Mouse (Mus musculus) embryonic stem cell, embryonic (primary cell): Measurements from ENCODE around the gene Ppt2.

Experiments used
- CTCF ChIA-PET, 4 experiments: fragments of 300-600 bp in 2 of 4; fragments of 350-600 bp in 2 of 4; sonication (Branson Sonifier 250); formaldehyde crosslinking; loops; one replicate each; lab custom pipeline; 2022; ENCODE audit warnings: inconsistent platforms in 2 of 4; lab: Charles Lee
- POLR2A ChIA-PET, 4 experiments: fragments of 300-600 bp in 2 of 4; fragments of 350-600 bp in 2 of 4; sonication (Branson Sonifier 250); formaldehyde crosslinking; loops; one replicate each; lab custom pipeline; 2022; ENCODE audit warnings: antibody characterized with exemption in 4 of 4, inconsistent platforms in 1 of 4; lab: Charles Lee

Gene Ppt2

DNA sequence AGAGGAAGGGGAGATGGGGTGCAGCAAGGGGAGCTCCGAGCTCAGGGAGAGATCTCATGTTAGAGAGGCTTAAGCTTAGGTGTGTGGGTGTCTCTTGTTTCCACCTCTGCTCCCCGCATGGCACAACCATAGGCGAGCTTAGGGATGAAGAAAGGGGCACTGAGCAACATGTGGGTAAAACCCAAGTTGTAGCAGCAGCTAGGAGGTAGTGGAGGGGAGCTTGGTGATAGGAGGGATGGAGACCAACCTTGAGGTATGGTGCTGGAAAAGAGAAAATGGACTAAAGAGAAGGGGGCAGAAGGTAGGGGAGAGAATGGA, 31.5 kb upstream of the Ppt2 start:
- CTCF ChIA-PET, result interaction anchor here in 1 of 4 experiments (1.5 to 2.2 kb wide), 2 partner anchors 9 to 13 kb away, joined by 5 to 10 read pairs; partner anchors contain the start of gene Atf6b
- POLR2A ChIA-PET, result interaction anchor here in 2 of 4 experiments (0.8 to 2.7 kb wide), 4 partner anchors 8 to 27 kb away, joined by 3 to 17 read pairs (median 4); partner anchors contain the start of genes Atf6b (in 1 of the 2) and Tnxb (in 1 of the 2)

DNA sequence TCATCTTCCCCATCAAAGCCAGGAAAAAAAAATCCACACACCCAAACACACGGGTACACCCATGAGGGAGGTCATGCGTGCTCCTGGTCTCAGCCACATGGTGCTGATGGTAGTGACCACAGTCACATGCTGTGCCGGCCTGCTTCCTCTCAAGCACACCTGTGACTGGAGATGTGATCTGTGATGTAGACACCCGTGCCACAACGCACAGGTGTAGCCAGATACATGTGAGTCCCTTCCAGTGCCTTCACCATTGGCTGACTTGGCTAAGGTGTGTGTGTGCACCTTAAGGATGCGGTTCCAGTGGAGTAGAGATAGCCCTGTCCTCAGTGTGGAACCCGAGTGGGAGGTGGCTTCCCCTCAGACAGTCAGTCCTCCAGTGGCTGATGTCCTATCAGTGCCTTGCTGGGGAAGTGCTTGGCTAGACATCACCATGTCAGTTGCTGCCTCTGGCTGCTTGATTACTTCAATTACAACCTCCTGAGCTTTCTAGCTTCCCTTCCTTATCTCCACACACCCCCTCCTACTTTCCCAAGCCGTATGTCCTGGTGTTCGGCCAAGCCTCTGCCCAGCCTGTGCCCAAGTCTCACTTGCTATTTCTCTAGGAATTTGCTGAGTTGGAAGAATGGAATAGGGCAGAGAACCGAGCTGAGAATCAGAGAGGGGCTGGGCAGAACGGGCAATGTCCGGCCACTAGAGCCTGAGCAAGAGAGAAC, 31.0 kb upstream of the Ppt2 start:
- CTCF ChIA-PET, result interaction anchor here in 1 of 4 experiments (1.5 to 2.2 kb wide), 2 partner anchors 8 to 12 kb away, joined by 5 to 10 read pairs; partner anchors contain the start of gene Atf6b
- POLR2A ChIA-PET, result interaction anchor here in 2 of 4 experiments (0.8 to 2.7 kb wide), 3 partner anchors 8 to 12 kb away, joined by 3 to 17 read pairs (median 3); partner anchors contain the start of genes Atf6b (in 1 of the 2) and Tnxb (in 1 of the 2)

DNA sequence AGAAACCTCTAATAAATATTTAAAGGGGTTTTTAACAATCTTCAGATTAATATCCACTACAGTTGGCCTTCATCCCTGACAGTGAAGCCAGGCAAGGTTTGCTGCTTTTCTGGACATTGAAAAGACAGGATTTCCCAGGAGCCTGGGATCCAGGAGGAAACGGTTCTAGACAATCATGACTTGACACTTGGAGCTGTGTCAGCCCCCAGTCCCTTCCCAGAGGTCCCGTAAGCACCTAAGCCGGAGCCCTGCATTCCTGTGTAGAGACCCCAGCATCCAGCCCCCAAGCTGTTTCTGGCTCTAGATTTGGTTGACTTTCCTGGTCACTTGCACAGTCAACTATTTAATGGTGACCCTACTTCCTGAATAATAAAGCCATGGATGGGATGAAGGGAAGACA, 30.3 kb upstream of the Ppt2 start:
- ChIA-PET CTCF (no interaction called here), POLR2A (no interaction called here)

DNA sequence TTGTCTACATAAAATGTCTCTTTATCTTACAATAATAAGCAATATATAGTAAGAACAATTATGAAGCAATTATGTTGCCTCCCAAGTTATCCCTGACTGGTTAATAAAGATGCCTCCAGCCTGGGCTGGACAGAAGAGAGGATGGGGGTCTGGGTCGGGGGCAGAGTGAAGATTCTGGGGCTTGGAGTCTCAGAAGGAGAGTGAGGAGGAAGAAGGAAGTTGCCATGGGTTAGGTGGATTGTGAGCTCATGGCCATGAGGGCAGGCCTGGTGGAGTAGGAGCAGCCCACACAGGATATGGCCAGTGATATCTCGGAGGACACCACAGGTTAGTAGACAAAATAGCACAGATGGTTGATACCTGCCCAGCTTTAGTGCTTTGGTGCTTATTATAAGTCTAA, 29.8 kb upstream of the Ppt2 start:
- CTCF ChIA-PET, result no interaction called here
- POLR2A ChIA-PET, result no interaction called here

DNA sequence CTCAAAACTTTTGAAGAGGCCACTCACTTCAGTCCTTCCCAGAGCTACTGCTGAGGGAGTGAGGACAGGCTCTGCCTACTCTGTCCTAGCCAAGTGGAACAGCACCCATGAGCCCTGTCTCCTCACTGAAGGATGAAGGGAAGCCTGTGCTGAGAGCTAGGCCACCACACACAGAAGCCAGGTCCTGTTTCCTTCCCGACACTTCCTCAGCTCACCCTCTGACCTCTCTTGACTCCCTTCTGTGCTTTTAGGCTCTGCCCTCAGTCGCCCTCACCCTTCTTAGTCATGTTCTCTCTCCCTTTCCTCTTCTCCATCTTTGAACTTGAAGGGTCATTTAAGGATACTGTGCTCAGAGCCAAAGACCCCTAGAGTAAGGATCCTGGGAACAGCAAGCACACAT, 29.0 kb upstream of the Ppt2 start:
- POLR2A ChIA-PET, result interaction anchor here in 2 of 4 experiments (0.7 to 1.1 kb wide), 3 partner anchors 10 to 322 kb away, joined by 3 to 4 read pairs (median 4); partner anchors contain the start of gene Atf6b (in 1 of the 2)
- CTCF ChIA-PET, result interaction anchor here in 1 of 4 experiments (0.5 to 0.6 kb wide), 2 partner anchors 230 to 600 kb away, joined by 3 read pairs; no protein-coding TSS in a partner anchor

DNA sequence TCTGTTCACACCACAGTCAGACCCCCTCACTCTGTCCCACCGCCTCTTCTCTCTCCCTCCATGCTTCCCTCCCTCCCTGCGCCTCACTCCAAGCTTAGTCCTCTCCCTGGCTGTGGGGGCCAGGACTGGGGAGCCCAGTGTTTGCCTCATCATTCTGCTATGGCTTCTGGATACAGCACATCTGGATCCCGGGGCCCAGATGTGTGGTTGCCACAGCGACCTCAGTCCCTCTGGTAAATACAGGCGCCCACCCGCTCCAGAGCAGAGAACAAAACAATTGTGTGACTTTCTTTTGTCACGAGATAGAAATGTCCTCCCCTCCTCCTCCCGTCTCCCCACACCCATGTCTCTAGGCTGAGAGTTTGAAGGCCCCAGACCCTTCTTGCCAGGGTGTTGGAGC, 28.4 kb upstream of the Ppt2 start:
- POLR2A ChIA-PET, result interaction anchor here in 3 of 4 experiments (0.5 to 1.7 kb wide), 3 partner anchors 10 to 11 kb away, joined by 3 to 11 read pairs (median 4); partner anchors contain the start of gene Atf6b (in 2 of the 3)
- CTCF ChIA-PET, result interaction anchor here in 1 of 4 experiments (0.5 to 0.6 kb wide), 2 partner anchors 229 to 599 kb away, joined by 3 read pairs; no protein-coding TSS in a partner anchor

DNA sequence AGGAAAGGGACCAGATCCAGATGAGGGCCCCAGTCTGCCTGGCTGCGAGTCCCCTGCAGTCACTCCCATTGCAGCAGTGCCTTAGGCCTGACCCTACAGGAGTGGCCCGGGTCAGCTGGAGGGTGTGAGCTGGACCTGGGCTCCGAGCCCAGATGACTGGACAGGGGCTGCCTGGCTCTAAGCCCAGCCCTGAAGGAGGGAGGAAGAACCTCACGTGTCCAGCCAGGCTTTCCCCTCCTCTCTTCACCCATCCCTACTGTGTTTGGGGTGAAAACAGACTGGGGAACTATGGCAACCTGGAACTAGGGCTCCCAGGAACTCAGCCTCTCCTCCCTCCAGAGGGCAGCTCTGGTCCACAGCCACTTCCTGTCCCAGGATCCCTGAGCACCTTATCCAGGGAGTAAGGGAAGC, 27.3 kb upstream of the Ppt2 start:
- ChIA-PET POLR2A (interaction anchor here in 3 of 4 experiments (0.6 to 1.7 kb wide), 5 partner anchors 8 to 25 kb away, joined by 3 to 11 read pairs (median 4); partner anchors contain the start of gene Atf6b (in 3 of the 3)), CTCF (interaction anchor here in 1 of 4 experiments (1.0 kb wide), 1 partner anchor 11 kb away, joined by 3 read pairs; the partner anchor contains the start of gene Fkbpl)

DNA sequence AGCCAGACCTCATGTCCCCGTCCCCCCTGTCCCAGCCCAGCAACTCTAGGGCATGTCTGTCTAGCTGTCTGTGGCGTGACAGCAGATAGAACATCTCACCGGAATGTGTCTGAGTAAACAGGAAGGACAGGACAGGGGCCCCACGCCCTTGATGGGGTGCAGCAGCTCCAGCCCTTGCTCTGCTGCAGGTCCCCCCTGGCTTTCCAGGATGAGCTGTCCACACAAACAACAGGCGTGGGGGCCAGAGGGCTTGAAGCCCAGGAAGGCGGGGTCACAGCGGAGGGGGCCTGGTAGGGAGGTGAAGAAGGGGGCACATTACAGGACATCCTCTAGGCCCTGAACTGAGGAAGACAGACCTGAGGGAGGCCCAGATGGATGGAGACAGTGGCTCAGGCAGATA, 26.9 kb upstream of the Ppt2 start:
- ChIA-PET CTCF (interaction anchor here in 1 of 4 experiments (1.0 kb wide), 1 partner anchor 10 kb away, joined by 3 read pairs; the partner anchor contains the start of gene Fkbpl), POLR2A (interaction anchor here in 3 of 4 experiments (0.9 to 1.7 kb wide), 4 partner anchors 8 to 10 kb away, joined by 3 to 11 read pairs (median 4); partner anchors contain the start of gene Atf6b (in 3 of the 3))

DNA sequence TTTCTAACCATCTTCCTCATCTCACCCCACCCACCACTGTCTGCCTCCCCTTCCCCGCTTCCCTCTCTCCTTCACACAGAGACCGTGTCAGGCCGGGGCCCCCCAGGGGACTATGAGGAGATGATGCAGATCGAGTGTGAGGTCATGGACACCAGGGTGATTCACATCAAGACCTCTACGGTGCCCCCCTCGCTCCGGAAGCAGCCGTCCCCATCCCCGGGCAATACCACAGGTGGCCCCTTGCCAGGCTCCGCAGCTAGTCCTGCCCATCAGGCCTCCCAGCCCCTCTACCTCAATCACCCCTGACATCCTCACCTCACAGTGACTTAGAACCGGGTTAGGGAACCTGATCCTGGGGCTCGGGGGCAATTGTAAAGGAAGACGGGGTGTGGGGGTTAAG, 26.1 kb upstream of the Ppt2 start:
- POLR2A ChIA-PET, result interaction anchor here in 1 of 4 experiments (0.6 kb wide), 1 partner anchor 51 kb away, joined by 4 read pairs; the partner anchor contains the start of genes Agpat1 and Rnf5
- CTCF ChIA-PET, result interaction anchor here in 2 of 4 experiments (1.4 to 2.1 kb wide), 3 partner anchors 10 to 258 kb away, joined by 3 to 8 read pairs (median 3); partner anchors contain the start of gene Fkbpl (in 1 of the 2)

DNA sequence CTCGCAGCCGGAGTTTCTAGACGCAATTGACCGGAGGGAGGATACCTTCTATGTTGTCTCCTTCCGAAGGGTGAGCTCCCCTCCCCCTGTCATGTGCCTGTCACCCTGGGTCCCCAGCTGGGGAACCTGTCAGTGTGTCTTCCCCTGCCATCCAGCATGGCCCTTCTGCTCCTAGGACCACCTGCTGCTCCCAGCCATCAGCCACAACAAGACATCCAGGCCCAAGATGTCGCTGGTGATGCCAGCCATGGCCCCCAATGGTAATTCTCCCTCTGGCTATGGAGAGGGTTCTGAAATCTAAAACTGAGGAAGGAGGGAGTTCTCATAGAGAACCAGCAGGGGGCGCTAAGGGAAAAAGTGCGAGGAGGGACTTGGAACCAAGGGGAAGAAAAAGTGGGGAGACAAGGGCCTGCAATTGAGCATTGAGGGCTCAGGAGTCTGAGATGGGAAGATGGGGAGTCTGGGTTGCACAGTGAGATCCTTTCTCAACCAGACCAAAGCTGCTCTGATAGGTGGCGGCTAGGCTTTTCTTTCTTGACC, 25.5 kb upstream of the Ppt2 start:
- CTCF ChIA-PET, result interaction anchor here in 3 of 4 experiments (0.6 to 2.1 kb wide), 13 partner anchors 9 to 346 kb away, joined by 3 to 8 read pairs (median 3); partner anchors contain the start of gene Fkbpl (in 2 of the 3)

DNA sequence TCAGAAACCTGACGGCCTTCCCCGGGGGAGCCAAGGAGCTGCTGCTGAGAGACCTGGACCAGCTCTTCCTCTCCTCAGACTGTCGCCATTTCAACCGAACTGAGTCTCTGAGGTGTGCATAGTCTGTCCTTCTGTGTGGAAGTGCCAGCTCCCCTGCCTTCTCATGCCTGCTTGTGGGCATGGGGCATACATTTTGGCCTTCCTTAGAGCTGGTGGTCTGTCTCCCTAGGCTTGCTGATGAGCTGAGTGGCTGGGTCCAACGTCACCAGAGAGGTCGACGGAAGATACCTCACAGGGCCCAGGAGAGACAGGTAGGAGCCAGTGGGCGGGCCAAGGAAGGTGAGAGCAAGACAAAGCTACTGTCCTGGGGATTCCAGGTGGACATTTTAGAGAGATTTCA, 24.7 kb upstream of the Ppt2 start:
- CTCF ChIA-PET, result interaction anchor here (0.5 to 2.1 kb wide), 17 partner anchors 8 to 478 kb away, joined by 3 to 8 read pairs (median 3); partner anchors contain the start of gene Fkbpl (in 2 of the 4)
- POLR2A ChIA-PET, result interaction anchor here in 2 of 4 experiments (0.5 to 1.8 kb wide), 3 partner anchors 20 to 381 kb away, joined by 3 to 6 read pairs (median 3); partner anchors contain the start of gene Prrt1 (in 1 of the 2)

More for the DNA sequence above, 25.5 kb upstream of the Ppt2 start:
- POLR2A ChIA-PET, result interaction anchor here in 2 of 4 experiments (0.5 to 1.8 kb wide), 3 partner anchors 21 to 382 kb away, joined by 3 to 6 read pairs (median 4); partner anchors contain the start of genes Agpat1 (in 1 of the 2) and Rnf5 (in 1 of the 2)

DNA sequence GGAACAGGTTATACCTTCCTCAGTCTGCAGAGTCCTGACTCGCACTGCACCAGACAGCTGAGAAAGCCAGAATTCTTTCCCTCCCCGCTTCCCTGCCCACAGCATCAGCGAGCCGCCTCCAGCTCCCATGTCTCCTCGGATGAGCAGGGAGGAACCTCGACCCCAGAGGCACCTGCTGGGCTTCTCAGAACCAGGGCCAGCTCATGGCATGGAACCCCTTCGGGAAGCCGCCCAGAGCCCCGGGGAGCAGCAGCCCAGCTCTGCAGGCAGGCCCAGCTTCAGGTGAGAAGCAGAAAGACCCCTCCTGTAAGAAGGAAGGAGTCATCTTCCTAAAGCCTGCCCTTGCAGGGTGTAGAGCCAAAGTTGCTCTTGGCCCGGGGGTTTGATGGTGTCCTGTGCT, 24.2 kb upstream of the Ppt2 start:
- ChIA-PET CTCF (interaction anchor here in 3 of 4 experiments (0.5 to 2.1 kb wide), 8 partner anchors 8 to 347 kb away, joined by 3 to 8 read pairs (median 4); partner anchors contain the start of gene Fkbpl (in 1 of the 3)), POLR2A (interaction anchor here in 2 of 4 experiments (0.6 to 1.8 kb wide), 3 partner anchors 20 to 933 kb away, joined by 3 to 6 read pairs (median 3); partner anchors contain the start of gene Prrt1 (in 1 of the 2))

DNA sequence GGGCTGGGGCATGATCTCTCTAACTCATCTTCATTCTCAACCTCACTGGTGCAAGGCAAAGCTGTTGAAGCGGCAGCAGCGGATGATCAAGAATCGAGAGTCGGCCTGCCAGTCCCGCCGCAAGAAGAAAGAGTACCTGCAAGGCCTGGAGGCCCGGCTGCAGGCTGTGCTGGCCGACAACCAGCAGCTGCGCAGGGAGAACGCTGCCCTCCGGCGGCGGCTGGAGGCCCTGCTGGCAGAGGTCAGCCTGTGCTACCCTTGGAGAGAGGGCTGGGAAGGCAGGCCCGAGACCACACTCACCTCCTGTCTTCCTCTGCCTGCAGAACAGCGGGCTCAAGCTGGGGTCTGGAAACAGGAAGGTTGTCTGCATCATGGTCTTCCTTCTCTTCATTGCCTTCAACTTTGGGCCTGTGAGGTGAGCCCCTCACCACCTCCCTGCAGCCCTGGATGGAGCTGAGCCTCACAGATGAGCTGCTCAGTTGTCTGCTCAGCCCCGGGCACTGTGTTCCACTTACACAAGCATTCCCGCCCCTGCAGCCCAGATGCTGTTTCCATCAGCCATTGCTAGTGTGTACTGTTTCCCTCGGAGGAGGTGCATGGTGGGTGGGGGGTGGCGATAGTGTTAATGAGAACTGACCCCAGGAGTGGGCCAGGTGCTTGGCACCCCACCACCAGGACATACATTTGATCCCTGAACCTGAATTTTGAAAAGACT, 23.4 kb upstream of the Ppt2 start:
- POLR2A ChIA-PET, result interaction anchor here in 3 of 4 experiments (0.6 to 2.3 kb wide), 7 partner anchors 8 to 934 kb away, joined by 3 to 7 read pairs (median 3); partner anchors contain the start of gene Agpat1 (in 1 of the 3)
- CTCF ChIA-PET, result interaction anchor here (0.5 to 2.7 kb wide), 9 partner anchors 9 to 517 kb away, joined by 3 to 10 read pairs (median 4); no protein-coding TSS in a partner anchor

DNA sequence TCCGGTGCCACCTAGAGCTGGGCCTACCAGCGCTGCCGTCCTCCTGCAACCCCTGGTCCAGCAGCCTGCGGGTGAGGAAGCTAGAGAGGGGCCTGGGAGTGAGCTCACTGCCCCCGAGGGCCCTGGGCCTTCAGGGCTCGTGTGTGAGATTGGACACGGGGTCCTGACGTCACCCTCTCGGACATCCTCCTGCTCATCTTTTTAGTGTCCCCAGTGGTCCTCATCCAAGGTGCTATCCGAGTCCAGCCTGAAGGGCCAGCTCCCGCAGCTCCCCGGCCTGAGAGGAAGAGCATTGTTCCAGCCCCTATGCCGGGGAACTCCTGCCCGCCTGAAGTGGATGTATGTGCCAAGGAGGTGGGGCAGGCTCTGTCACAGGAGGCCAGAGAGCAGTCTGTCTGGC, 22.5 kb upstream of the Ppt2 start:
- POLR2A ChIA-PET, result interaction anchor here in 3 of 4 experiments (0.6 to 2.3 kb wide), 10 partner anchors 9 to 836 kb away, joined by 3 to 7 read pairs (median 4); partner anchors contain the start of gene Agpat1 (in 1 of the 3)
- CTCF ChIA-PET, result interaction anchor here in 3 of 4 experiments (0.7 to 2.7 kb wide), 5 partner anchors 10 to 79 kb away, joined by 3 to 10 read pairs (median 6); no protein-coding TSS in a partner anchor

DNA sequence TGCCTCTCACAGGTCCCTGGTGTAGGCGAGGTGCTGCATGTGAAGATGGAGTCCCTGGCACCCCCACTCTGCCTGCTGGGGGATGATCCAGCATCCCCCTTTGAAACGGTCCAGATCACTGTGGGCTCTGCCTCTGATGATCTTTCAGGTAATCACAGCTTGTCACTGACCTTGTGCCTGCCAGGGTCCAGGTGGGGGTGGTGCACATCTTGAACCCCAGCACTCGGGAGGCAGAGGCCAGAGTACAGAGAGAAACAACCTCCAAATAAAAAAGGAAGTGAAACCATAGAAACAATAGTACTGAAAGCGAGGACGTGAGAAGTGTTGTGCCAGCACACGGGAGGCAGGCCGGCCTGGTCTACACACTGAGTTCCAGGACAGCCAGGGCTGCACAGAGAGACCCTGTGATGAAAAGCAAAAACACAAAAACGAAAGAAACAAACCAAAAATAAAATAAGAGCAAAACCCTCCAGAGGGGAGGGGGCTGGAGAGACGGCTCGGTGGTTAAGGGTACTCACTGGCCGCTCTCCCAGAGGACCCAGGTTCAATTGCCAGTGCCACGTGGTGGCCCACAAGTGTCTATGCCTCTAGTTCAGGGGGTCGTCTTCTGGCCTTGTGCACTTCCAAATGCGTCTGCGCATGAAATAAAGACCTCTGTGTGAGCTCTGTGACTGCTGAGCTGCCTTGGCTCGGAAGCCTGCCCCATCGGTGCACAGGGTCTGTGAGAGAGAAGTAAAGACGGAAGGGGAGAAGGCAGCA, 21.0 kb upstream of the Ppt2 start:
- ChIA-PET POLR2A (interaction anchor here in 2 of 4 experiments (1.4 to 3.1 kb wide), 4 partner anchors 8 to 17 kb away, joined by 3 to 24 read pairs (median 4); no protein-coding TSS in a partner anchor), CTCF (interaction anchor here in 1 of 4 experiments (2.7 kb wide), 1 partner anchor 11 kb away, joined by 10 read pairs; no protein-coding TSS in a partner anchor)
